Mouse (Mus musculus) layer of hippocampus, postnatal 10 days (tissue): ENCODE data around the gene Polr3a. TPM values are rescaled to one million over a fixed set of nuclear protein-coding genes. Genes with fewer than 3 reads are reported as not detected.

Source experiments
- DNase-seq, 2 experiments: peaks; one replicate each; pipeline ENCODE4 v3.0.0; 2021; ENCODE audit warnings: low spot score in 2 of 2
- long read RNA-seq: library from polyadenylated mRNA; stranded (forward); transcript quantifications from one replicate; pipeline ENCODE4 v2.0.0, GENCODE M21; 2023
- total RNA-seq, 2 experiments: library from RNA; stranded (reverse); gene quantifications; 2 replicates each; pipeline ENCODE4 v1.2.3; 2021

The Polr3a gene
- 10 to 100 TPM; 31.6 to 36.2 TPM for total RNA-seq
- long read RNA-seq, full-length matches to known transcripts, result 5 of 13 reads
- long read RNA-seq, partial matches to known transcripts, result 8 of 13 reads
- long read RNA-seq, other reads (novel, unspliced or antisense), result 0 of 13 reads

GRCm38 (mm10) chr14:24486773-24487227 is at the start of gene Polr3a, which contains the start of gene Rps24:
TSS of gene Polr3a (minus strand) at chr14:24487058.
TSS of gene Rps24 (plus strand) at chr14:24487125.
- peak; percentile 89 to 93 for DNase-seq

GRCm38 (mm10) chr14:24534865-24535545 is 48.1 kb upstream of the Polr3a start:
- no peak for DNase-seq

DNA sequence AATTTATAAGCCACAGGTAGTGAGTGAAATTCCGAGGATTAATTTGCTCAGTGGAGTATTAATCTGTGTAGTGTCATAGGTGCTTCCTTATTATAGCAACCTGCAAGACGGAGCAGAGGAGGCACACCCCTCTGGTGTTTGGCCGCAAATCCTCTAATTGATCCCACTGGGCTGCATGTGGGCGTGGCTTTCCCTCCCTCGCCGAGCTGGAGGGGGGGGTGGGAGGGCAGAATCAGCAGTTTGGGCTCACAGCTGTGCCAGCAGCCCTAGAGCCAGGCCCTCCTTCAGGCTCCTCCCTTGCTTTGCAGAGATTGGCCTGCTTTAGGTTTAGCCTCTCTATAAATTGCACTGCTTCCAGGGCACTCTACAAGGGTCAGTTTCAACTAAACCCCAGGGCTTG is 43.4 kb upstream of the Polr3a start:
- DNase-seq, result no peak

DNA sequence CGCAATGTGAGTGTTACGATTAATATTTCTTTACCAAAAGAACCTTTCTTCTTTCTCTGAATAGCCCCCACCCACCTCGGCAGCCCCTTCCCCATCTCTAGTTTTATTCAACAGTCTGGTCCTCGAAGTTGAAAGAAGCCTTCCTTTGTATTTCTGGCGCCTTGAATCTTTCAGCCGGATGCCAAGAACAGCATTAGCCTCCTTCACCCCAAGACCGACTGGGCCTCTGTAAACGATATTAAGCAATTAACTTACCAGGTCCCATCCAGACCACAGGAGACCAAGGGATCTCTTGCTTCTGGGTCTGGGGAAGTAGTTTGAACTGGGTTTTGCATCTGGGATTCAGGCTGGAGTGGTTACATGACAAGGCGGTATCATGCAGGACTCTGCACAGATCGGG is 39.6 kb upstream of the Polr3a start:
- DNase-seq, result no peak

DNA sequence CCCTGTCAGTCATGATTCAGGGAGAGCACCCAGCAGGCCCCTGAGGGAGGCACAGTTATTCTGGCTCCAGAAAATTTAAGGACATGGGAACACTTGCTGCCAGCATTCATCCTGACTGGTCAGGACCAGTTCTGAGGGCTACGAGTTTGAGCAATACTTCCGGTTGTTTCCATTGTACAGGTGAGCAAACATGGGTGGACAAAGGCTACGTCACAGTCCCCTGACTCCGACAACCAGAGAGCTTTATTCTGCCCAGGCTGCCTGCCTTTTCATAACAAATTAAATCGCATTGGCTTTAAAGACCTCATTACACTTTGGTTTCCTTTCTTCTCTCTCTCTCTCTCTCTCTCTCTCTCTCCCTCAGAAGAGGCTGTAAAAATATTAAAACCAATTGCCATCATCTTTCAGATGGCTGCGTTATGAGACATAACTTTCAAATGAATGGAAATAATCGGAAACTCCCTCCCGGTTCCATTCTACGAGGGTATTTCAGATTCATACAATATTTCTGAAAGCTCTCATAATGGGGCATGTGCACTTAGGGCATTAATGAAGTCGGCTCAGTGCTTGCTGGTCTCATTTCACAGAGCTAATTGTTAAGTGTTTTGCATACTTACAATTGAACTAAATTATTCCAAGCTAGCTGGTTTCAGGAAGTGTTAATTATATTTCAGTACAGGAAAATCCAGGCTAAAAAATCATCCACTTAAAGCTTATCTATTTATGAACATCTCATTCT is 39.0 kb upstream of the Polr3a start:
- DNase-seq, result no peak

DNA sequence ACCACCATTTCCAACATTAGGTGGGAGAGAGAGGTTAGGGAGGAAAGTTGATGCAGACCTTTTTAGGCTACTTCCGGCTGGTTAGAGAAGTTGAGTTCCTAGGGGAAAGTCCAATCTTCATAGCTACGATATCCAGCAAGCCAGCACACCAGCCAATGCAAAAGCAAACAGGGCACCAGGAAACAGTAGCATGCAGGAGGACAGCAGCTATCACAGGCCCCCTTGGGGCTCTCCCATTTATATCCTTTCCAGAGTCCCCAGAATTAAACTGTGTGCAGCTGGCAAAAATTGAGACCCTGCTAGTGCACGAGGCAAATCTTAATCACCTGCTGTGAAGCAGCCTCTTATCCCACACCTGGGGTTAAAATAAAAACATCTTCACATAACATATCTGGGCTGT is 38.3 kb upstream of the Polr3a start:
- DNase-seq, result no peak

DNA sequence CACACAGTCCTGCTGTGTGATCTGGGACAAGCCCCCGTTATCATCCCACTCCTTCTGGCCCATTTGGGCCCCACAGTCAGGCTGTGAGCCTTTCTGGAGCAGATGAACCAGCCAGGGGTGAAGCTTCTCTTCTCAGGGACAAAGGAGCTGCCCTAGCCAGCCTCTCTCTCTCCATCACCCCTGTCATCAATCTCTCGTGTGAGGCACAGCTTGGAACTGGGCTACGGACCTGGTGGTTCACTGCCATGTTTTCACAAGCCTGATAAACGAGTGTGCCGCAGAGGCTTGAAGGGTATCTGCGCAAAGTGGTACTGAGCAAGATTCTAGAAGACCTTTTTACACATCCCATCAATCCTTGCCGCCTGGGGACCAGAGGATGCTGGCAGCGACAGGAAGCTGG is 34.7 kb upstream of the Polr3a start:
- DNase-seq, result no peak

GRCm38 (mm10) chr14:24512527-24513161 is 25.8 kb upstream of the Polr3a start:
- no peak for DNase-seq

DNA sequence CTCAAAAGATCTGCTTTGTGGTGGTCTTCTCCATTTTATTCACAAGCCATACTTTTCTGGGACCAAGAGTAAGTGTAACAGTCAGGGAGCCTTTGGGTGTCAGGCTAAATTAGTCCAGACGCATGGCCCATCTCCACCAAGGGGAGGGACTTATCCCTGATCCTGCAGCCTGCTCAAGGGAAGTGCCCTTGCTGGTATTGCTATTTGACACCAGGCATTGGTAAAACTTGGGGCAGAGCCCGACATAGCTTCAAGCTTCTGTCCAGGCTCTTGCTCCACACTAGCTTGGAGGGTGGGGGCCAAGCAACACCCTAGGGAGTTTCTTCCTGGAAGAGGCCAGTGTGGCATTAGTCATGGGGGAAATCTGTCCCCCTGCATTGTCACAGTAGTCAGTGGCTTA is 23.8 kb upstream of the Polr3a start:
- no peak for DNase-seq

GRCm38 (mm10) chr14:24510218-24510617 is 23.4 kb upstream of the Polr3a start:
- DNase-seq, result no peak

DNA sequence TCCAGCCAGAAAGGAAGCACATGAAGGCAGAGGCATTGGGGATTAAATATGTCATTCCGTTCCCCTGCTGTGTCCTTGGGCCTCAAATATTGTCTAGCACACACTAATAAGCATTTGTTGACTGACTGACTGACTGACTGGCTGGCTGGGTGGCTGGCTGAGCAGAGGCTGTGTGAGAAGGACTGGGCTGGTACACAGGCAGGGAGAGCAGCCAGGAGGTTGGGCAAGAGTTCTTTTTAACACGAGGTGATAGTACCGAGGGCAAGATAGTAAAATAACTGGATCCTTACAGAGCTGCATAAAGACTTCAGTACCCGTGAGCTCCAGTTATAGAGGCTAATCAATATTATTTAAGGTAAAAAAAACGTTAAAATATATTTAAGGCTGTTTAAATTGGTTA is 22.7 kb upstream of the Polr3a start:
- no peak for DNase-seq

DNA sequence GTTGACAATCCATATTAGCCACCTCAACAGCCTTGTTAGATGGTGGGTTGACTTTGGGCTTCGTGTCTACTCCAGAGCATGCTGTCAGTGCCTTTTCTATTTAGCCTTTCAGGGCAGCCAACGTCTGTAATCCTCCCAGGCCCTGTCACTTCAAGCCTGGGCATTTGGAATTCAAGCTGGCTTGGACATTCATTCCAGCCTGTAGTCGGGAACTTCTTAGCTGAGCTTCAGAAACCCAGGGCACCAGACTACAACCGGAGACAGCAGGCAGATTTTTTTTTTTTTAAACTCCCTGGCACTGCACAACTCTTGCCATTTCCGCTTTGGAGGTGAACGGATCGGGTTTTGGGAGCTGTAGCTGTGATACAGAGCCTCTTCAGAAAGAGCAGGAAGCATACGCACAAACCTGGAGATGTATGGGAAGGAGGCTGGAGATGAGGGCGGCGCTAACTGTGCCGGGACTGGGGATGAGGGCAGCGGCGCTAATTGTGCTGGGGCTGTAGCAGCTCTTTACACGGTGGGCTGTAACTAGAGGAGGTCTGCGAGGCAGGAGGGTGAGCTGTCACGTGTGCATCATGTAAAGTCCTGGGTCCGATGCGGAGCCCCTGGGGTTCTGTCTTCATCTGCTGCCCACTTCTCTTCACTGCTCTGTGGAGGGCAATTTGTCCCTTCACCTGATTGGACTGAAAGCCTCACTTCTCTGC is 21.4 kb upstream of the Polr3a start:
- DNase-seq, result no peak

DNA sequence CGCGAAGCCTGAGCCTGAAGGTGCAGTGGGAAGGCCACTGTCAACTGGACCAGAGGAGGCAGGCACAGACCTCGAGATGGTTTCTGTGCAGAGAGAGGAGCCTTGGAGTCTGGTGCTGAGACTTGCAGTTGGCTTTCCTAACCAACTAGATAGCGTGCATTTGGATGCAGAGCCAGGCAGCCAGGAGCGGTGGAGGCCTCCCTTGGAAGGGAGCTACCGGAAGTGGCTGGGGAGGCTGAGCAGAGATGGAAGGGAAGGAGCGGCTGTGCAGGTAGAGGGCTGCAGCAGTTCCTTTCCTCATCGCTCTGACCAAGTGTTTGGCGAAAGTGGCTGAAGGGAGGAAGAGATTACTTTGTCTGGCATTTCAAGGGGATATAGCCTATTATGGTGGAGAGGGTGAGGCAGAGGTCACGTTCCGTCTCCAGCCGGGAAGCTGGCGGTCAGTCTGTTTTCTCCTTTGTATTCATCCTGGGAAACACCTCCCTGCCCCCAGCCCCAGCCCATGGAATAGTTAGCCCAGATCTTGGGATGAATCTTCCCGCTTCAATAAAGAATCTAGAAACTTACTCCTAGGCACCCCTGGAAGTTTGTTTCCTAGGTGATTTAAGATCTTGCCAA is 20.7 kb upstream of the Polr3a start:
- no peak for DNase-seq

- no peak for DNase-seq
These were observed 14.4 kb upstream of the Polr3a start for GRCm38 (mm10) chr14:24501256-24501655.

- no peak for DNase-seq
These were observed 14.0 kb upstream of the Polr3a start for GRCm38 (mm10) chr14:24500845-24501186.

DNA sequence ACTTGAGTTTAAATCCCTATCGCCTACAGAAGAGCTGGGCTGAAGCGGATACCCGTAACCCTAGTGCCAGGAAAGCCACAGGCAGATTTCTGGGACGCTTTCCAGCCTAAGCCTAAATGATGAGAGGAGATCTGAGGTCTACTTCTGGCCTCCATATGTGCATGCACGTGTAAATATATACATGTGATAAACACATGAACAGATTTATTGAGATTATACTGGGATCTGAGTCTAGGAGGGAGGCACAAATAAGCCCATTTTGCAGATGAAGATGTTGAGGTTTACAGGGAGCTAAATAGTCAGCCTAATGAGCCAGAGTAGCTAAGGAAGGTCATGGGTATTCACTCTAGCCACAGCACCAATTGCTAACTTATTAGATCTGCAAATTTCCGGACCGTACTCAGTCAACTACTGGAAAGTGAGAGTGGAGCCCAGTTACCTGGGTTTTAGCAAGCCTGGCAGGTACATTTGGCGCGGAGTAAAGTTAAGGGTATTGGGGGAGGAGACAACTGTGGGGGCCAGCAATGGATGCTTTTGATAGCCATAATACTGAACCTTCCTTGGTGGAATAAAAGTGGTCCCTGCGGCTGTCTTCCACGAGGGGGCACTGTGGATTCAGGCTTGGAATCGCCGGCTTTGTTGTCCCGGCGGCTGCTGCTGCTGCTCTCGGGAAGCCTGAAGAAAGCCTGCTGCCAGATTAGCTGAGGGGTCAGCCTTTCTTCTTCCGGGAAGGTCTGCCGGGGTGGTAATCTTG is 13.4 kb upstream of the Polr3a start:
- peak; percentile 95 for DNase-seq

DNA sequence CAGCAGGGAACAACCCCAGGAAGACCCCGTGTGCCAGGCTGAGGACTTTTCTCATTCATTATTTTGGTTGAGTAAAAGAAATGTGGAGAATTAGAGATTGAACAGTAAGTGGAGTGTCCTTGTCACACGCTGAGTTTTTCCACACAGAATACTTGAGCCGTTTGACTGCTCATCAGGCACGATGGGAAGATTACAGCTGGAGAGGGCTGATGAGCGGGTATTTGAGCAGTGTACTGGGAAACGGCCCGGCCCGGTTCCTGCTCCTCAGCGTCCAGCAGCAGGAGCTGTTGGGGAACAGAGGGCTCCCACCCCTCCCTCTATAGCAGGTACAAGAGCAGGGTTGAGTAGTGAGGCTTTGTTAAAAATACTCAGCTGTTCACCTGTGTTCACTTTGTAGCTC is 12.6 kb upstream of the Polr3a start:
- DNase-seq, result no peak

- no peak for DNase-seq
These were observed 11.8 kb upstream of the Polr3a start for GRCm38 (mm10) chr14:24498561-24499255.

GRCm38 (mm10) chr14:24497443-24497842 is 10.6 kb upstream of the Polr3a start:
- no peak for DNase-seq

DNA sequence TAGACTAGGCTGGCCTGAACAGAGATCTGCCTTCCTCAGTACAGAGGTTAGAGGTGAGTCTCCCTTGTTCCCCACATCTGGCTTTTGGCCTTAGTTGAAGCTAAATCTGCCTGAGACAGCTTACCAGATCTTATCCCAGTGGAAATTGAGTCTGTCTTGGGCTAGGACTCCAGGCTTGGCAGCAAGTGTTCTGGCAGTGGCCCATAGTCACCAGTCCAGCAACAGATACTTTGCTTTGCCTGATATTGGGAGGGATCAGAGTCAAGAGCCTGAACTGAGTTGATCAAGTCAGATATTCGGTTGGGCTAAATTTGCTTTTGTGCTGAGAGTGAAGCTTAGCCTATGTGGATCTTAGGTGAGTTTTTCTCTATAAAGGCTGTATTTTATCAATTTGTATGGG is 9.6 kb upstream of the Polr3a start:
- no peak for DNase-seq
